ENCODE assay signal across 8 mouse cellular contexts in genomic region chr8:111594951-111595350, GRCm38 (mm10). TPM values are rescaled to one million over a fixed set of nuclear protein-coding genes. Genes with fewer than 3 reads are reported as not detected.
DNase-seq lines count a peak whose midpoint lies in the region; ATAC-seq and TF ChIP-seq lines count a peak whose summit lies in the region.
"Had no signal": no experiment of that assay in that cellular context is flagged by ENCODE, and none has a peak within 500 bp of the region (broad histone marks: within the 10 kb centered on the region; RNA-seq: fewer than 3 reads in every experiment).

No protein-coding gene starts in this region.

- 67% methylated on average over 2 of the region's 2 CpGs for whole genome bisulfite sequencing in heart, embryonic 14.5 days
- 77% methylated on average over 2 of the region's 2 CpGs for WGBS in lung, postnatal 0 days
- 68% methylated on average over 2 of the region's 2 CpGs for WGBS in liver, postnatal 0 days (ENCODE audit: insufficient replicate concordance)

- no peak overlapping the region for H3K4me3 ChIP-seq in heart, embryonic 14.5 days (ENCODE audit: control insufficient read depth in 1 of 2, insufficient read depth in 1 of 2, low read depth in 1 of 2, low read length in 2 of 2)
- H3K4me3 ChIP-seq in lung, postnatal 0 days (ENCODE audit: low read depth, low read length), result no peak overlapping the region
- H3K4me3 ChIP-seq in liver, postnatal 0 days (ENCODE audit: low read depth, low read length), result no peak overlapping the region

- no peaks in the 10 kb centered on the region for H3K9me3 ChIP-seq in heart, embryonic 14.5 days (ENCODE audit: control insufficient read depth, low read length)
- no peaks in the 10 kb centered on the region for H3K9me3 ChIP-seq in lung, postnatal 0 days (ENCODE audit: low read length)
- H3K9me3 ChIP-seq in liver, postnatal 0 days (ENCODE audit: low read length), result no peaks in the 10 kb centered on the region

- DNase-seq in heart, adult 18-20 months, result no peak
- DNase-seq in lung, postnatal 0 days (ENCODE audit: low spot score), result no peak
- DNase-seq in lung, postnatal 10 days, result no peak
- DNase-seq in cerebellum, adult 9-11 months, result peak; percentile 44
- no peak for DNase-seq in liver, postnatal 0 days
- DNase-seq in adrenal gland, adult 2 months, result no peak
- DNase-seq: right cerebral cortex, adult 18-20 months had no signal

- peaks cover 32 to 79% of the 10 kb centered on the region in 2 experiments for H3K4me1 ChIP-seq in heart, embryonic 14.5 days (ENCODE audit: control insufficient read depth in 2 of 2, insufficient read depth in 2 of 2, low read length in 2 of 2)
- peaks cover 30% of the 10 kb centered on the region; the same call in 1 of the 2 replicates for H3K4me1 ChIP-seq in lung, postnatal 0 days (ENCODE audit: insufficient read depth, low read depth, low read length)
- H3K4me1 ChIP-seq in liver, postnatal 0 days (ENCODE audit: insufficient read depth), result peaks cover 47% of the 10 kb centered on the region

- no peak for ATAC-seq in heart, embryonic 14.5 days (ENCODE audit: insufficient number of reproducible peaks, insufficient read depth, low FRiP score, low read depth)
- no peak for ATAC-seq in lung, postnatal 0 days
- ATAC-seq in liver, postnatal 0 days, result no peak

- peak overlapping the region; percentile 62; the same call in 1 of the 2 replicates for H3K4me2 ChIP-seq in heart, embryonic 14.5 days (ENCODE audit: low read length)
- H3K4me2 ChIP-seq in lung, postnatal 0 days (replicated peaks; ENCODE audit: low read depth, low read length), result no peak overlapping the region
- peak overlapping the region; percentile 62; the same call in 1 of the 2 replicates for H3K4me2 ChIP-seq in liver, postnatal 0 days (ENCODE audit: low read depth, low read length)

- peak overlapping the region; percentile 48 to 78 for H3K27ac ChIP-seq in heart, embryonic 14.5 days (replicated peaks in 1 of 2; ENCODE audit: control insufficient read depth in 1 of 2, insufficient read depth in 1 of 2, low read depth in 2 of 2, low read length in 2 of 2)
- peak overlapping the region; percentile 81 for H3K27ac ChIP-seq in lung, postnatal 0 days (ENCODE audit: low read length)
- H3K27ac ChIP-seq in liver, postnatal 0 days (ENCODE audit: low read depth), result peak overlapping the region; percentile 83

- no peak for TF ChIP-seq CTCF in lung, postnatal 0 days (IDR thresholded peaks at IDR 0.05)
- no peak for TF ChIP-seq CTCF in liver, postnatal 0 days (IDR thresholded peaks at IDR 0.05; ENCODE audit: low read depth)

- no peak for TF ChIP-seq EP300 in lung, postnatal 0 days (IDR thresholded peaks at IDR 0.05)
- no peak for TF ChIP-seq EP300 in liver, postnatal 0 days (IDR thresholded peaks at IDR 0.05; ENCODE audit: low read depth)

- no peaks in the 10 kb centered on the region for H3K36me3 ChIP-seq in heart, embryonic 14.5 days (ENCODE audit: control insufficient read depth, insufficient read depth, low read length)
- no peaks in the 10 kb centered on the region for H3K36me3 ChIP-seq in lung, postnatal 0 days (ENCODE audit: insufficient read depth, low read length)
- H3K36me3 ChIP-seq in liver, postnatal 0 days (replicated peaks; ENCODE audit: insufficient read depth, low read length), result no peaks in the 10 kb centered on the region; the same call in 1 of the 2 replicates

- H3K9ac ChIP-seq in heart, embryonic 14.5 days (ENCODE audit: low read length), result 0 out of 2 replicates have a peak overlapping the region, but pooled peaks have one; percentile 53
- no peak overlapping the region for H3K9ac ChIP-seq in lung, postnatal 0 days (replicated peaks; ENCODE audit: low read depth)
- H3K9ac ChIP-seq in liver, postnatal 0 days (replicated peaks), result no peak overlapping the region

- H3K27me3 ChIP-seq in heart, embryonic 14.5 days (ENCODE audit: control insufficient read depth, insufficient read depth, low read length), result no peaks in the 10 kb centered on the region
- no peaks in the 10 kb centered on the region for H3K27me3 ChIP-seq in lung, postnatal 0 days (replicated peaks; ENCODE audit: insufficient read depth, low read length)
- no peaks in the 10 kb centered on the region for H3K27me3 ChIP-seq in liver, postnatal 0 days (ENCODE audit: insufficient read depth, low read length)

RNA-seq across cellular contexts. Expression of gene Ldhd, which starts 35.2 kb away (rescaled TPM):
- 0.74 and 0.85 TPM in 2 replicates for polyA plus RNA-seq in heart, embryonic 14.5 days (2014; fragmentation: Nextera tagmentation; extraction: Ambion mirVana)
- 10 to 100 TPM; 49.2 to 51.1 TPM for total RNA-seq in heart, adult 18-20 months (2021)
- 1.6 and 1.7 TPM in 2 replicates for polyA plus RNA-seq in lung, postnatal 0 days (2015; fragmentation: Nextera tagmentation; extraction: Ambion mirVana)
- 0.85 and 1.1 TPM in 2 replicates for polyA plus RNA-seq in liver, postnatal 0 days (2015; fragmentation: Nextera tagmentation; extraction: Ambion mirVana)
- total RNA-seq in adrenal gland, adult 2 months (2021), result 10 to 100 TPM; 64.5 to 82.1 TPM
- 89.4 and 93.5 TPM in 2 replicates for polyA plus RNA-seq in adrenal gland, adult 2 months (2012; rRNA removed)

RNA-seq across cellular contexts. Expression of gene Zfp1, which starts 48.2 kb away (rescaled TPM):
- polyA plus RNA-seq in heart, embryonic 14.5 days (2014; fragmentation: Nextera tagmentation; extraction: Ambion mirVana), result 14.6 and 17.5 TPM in 2 replicates
- total RNA-seq in heart, adult 18-20 months (2021), result 1 to 10 TPM; 6.5 to 7.4 TPM
- 11.1 and 11.5 TPM in 2 replicates for polyA plus RNA-seq in lung, postnatal 0 days (2015; fragmentation: Nextera tagmentation; extraction: Ambion mirVana)
- 3.8 and 4.0 TPM in 2 replicates for polyA plus RNA-seq in liver, postnatal 0 days (2015; fragmentation: Nextera tagmentation; extraction: Ambion mirVana)
- total RNA-seq in adrenal gland, adult 2 months (2021), result 1 to 10 TPM; 6.1 to 9.8 TPM
- 5.3 and 5.6 TPM in 2 replicates for polyA plus RNA-seq in adrenal gland, adult 2 months (2012; rRNA removed)

RNA-seq across cellular contexts. Expression of gene Znrf1, which starts 59.1 kb away (rescaled TPM):
- 29.7 and 33.8 TPM in 2 replicates for polyA plus RNA-seq in heart, embryonic 14.5 days (2014; fragmentation: Nextera tagmentation; extraction: Ambion mirVana)
- 10 to 100 TPM; 52.5 to 66.6 TPM for total RNA-seq in heart, adult 18-20 months (2021)
- 24.5 and 31.6 TPM in 2 replicates for polyA plus RNA-seq in lung, postnatal 0 days (2015; fragmentation: Nextera tagmentation; extraction: Ambion mirVana)
- 6.3 and 7.2 TPM in 2 replicates for polyA plus RNA-seq in liver, postnatal 0 days (2015; fragmentation: Nextera tagmentation; extraction: Ambion mirVana)
- total RNA-seq in adrenal gland, adult 2 months (2021), result 10 to 100 TPM; 34.7 to 37.3 TPM
- polyA plus RNA-seq in adrenal gland, adult 2 months (2012; rRNA removed), result 105 and 109 TPM in 2 replicates

Comparison
In these comparisons a context has a peak if more than half of its experiments do, and no peak if none do; other contexts are left out.
1. RNA of gene Ldhd, which starts 35.2 kb away (polyA plus RNA-seq): 89.4 to 93.5 TPM in adrenal gland, adult 2 months; 1.6 to 1.7 TPM in lung, postnatal 0 days, 0.74 to 0.85 TPM in heart, embryonic 14.5 days and 0.85 to 1.1 TPM in liver, postnatal 0 days; every median in the first group is over 10 times any median in the second.
2. Peak in every context shown above with its lines, with median percentiles within 50 percentile points of each other: H3K27ac ChIP-seq.